Mouse (Mus musculus) layer of hippocampus, adult 9-10 months (tissue): ENCODE measurements at regions not wholly inside any gene's neighbourhood (a gene's known extent, or its start where the extent isn't known, plus 50 kb on each side); places are given as distances from the start of the nearest gene placed in this dataset.
"Not testable (repeated sequence)": the region's sequence is repeated elsewhere in the genome, so short reads cannot be mapped to it uniquely, and the experiment has no call there.

Source experiments
- DNase-seq: peaks from one replicate; pipeline ENCODE4 v3.0.0; 2022; ENCODE audit warnings: low spot score

DNA sequence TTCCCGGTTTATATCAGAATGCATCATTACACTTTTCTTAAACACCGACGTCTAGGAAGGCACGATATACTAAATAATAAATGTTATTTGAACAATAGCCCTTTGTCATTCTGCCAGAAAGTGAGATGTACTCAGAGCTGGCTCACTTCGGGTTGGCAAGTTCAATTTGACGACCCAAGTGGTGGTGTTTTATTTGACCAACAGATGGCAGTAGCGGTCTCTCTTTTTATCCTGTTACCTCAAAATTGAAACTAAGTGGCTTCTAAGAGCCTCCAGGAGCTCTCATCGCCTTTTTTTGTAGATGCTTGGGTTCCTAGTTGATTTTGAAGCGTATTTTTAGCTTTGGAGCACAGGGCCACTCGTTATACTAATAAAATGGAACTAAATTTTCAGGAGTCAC, 66.7 kb upstream of the Chmp2b start:
- DNase-seq = peak; percentile 59

DNA sequence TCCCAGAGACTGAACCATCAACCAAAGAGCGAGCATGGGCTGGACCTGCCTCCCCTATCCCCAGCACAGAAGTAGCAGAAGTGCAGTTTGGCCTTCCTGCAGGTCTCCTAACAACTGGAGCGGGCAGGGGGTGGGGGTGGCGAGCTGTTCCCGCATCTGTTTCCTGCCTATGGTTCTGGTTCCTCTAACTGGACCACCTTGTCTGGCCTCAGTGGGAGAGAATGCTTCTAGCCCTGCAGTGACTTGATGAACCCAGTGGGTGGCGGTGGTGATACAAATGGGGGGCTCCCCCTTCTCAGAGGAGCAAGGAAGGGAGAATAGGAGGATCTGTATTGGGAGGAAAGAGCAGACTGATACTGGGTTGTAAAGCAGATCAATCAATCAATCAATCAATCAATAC, 69.2 kb upstream of the Chmp2b start:
- DNase-seq = no peak

DNA sequence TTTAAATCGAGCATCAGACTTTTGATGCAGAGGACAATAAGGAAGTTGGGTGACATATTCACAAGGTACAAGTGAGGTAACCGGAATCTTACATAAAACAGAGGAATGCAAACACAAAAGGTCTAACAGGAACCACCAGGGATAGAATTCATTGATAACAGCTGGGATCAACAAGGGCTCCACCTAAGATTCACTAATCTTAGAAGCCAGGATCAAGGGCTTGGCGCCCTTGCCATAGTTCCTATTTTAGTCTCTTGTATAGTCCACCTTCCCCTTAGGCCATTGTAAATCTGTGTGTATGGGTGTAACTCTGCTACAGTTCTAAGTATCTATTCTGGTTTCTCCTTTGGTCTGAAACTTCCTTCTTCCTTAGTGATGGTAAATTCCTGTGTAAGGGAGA, 84.2 kb upstream of the Chmp2b start:
- DNase-seq = not testable (repeated sequence)

DNA sequence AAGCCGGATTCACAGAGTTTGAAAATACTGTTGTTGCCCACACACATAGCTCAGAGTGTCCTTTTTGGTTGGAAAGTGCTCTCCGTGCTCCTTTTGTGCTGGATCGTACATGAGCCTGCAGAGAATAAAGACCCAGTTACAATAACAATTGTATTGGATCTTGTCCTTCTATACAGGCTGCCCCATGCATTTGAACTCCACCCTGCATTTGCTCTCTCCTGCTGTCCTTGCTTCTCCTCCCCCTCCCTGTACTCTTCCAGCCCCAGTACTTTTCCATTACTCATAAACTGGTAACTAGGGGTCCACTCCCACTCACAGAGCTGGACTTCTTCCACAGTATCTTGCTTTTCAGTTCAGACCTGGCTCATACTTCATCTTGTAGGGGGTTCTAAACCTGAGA, 86.5 kb upstream of the Chmp2b start:
- no peak for DNase-seq

DNA sequence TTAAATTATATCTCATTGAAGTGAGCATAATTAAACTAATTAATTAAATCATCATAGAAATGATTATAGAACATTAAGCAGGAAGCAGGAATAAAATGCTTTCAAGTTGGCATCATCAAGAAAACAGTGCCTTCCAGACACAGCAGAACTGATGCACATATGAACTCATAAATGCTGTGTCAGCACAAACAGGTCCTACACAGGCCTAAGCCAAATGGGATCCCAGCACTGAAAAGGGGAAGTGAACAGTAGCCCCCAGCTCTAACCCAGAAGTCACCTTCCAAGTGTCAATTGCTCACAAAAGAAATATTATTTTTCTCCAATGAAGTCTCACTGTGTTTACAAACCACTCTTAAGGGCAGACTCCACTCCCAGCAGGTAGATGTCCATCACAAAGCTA, 93.0 kb upstream of the Chmp2b start:
- no peak for DNase-seq

DNA sequence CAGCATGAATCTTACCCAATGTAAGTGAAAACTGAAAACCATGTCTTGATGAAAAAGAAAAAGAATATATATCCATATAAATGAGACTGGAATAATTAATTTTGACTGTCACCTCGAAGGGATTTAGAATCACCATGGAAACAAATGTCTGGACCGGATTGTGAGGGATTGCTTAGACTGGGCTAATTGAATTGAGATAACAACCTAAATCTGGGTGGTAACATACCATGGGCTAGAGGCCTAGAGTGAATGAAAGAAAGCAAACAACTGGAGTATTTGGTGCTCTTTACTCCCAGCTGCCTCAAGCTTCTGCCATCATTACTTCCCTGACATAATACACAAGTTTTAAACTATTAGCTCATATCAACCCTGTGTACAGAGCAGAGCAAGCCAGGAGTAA, 95.3 kb upstream of the Chmp2b start:
- DNase-seq = no peak

DNA sequence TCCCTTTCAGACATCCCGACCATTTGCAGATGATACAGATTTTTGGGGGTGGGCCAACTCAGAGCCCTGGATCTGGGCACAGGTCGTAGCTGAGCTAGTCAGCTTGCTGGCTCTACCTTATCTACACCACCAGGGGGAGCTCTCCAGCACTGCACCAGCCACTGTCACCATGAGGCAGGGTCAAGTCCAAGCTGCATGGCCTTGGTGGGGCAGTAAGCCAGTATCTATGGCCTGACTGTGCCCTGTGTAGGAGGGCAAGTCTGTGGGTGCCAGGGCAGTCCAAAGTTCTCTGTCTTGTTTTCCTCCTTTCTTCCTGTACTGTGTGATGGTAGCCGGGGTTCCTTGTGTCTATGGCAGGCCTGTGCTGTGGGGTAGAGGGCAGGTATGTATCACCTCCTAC, 102.3 kb upstream of the Chmp2b start:
- no peak for DNase-seq

DNA sequence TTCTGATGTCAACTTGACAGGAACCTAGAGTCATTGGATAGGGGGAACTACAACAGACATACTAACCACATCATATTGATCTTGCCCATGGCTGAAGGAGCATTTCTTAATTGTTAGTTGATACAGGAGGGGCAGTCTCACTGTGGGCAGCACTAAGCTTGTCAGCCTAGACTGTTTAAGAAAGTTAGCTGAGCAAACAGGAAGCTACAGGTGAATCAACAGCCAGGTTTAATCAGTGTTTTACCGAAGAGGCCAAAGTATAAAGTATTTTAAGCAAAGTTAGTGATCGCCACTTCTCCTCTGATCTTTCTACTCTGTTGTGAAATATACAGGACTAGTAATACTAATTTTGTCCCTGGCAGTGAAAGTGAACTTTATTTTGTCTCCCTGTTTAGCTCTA, 109.6 kb upstream of the Chmp2b start:
- no peak for DNase-seq

DNA sequence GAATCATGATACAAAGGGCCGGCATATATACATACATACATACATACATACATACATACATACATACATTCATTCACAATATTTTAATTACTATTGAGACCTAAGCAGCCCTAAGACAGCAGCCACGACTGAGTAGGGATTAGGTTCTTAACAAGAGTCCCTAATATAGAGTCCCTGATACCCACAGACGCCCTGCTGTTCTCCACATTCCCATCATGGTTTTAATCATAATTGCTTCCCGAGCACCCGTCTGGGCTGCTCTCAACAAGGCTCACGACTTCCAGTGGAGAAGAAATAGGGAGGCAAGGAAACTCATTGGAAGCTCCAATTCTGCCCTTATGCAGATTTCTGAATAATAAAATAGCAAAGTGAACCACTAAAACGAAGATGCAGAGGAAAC, 120.6 kb upstream of the Chmp2b start:
- DNase-seq = no peak

DNA sequence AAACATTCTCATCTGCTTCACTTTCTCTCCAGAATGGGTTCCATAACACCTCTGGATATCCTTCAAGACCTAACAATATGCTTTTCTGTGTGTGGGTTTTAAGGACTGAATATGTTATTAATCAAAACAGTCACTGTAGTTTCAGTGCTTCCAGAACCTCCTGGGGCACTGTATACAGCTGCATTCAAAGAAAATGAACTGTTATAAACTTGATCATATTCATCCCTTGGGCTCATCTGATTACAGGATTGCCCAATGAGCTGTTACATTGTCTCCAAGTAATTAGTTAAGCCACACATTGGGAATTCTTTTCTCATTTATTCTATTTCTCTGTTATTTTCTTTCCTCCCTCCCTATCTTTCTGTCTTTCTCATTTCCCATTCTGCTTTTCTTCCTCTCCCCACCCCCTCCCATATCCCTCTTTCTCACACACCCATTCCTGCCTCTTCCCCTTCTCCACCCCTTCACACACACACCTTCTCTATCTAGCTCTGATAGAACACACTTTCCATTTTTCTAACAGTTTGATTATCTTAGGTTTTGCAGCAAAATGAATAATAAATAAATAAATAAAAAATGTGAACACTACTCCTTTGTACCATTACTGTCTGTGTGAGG, 121.3 kb upstream of the Chmp2b start:
- no peak for DNase-seq

DNA sequence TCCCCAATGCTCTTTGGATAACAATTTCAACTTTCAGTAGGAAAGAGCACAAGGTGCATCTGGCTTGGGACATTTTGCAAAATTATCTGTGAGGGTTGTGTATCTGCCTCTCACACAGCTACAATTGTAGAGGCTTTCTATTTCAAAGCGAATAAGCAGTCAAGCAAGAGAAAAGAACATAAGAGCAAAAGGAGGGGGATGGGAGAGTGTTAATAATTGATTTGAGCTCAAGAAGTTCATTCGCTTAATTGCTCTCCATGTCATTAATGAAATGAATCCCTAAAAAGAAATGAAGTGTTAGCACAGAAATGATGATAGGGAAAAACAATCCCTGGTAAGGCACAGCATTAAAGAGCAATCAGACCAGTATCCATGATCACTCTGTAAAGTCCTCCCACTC, 121.4 kb upstream of the Vgll3 start:
- DNase-seq = no peak

DNA sequence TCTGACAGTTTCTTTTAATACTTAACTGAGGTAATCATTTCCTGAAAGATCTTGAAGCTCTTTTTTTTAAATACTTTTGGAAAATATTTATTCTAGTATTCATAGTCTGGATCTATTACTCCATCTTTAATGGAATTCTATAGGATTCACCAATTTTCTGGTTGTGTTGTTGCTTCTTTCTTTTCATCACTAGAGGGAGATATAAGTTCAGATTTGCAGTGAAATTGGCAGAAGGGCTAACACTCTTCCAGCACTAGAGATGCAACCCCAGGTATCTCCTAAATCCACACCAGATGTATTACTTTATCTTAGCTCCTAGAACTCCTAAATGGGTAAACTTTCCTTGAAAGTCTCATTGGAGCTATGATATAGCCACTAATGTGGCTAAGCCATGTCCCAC, 99.4 kb upstream of the Vgll3 start:
- DNase-seq = no peak

DNA sequence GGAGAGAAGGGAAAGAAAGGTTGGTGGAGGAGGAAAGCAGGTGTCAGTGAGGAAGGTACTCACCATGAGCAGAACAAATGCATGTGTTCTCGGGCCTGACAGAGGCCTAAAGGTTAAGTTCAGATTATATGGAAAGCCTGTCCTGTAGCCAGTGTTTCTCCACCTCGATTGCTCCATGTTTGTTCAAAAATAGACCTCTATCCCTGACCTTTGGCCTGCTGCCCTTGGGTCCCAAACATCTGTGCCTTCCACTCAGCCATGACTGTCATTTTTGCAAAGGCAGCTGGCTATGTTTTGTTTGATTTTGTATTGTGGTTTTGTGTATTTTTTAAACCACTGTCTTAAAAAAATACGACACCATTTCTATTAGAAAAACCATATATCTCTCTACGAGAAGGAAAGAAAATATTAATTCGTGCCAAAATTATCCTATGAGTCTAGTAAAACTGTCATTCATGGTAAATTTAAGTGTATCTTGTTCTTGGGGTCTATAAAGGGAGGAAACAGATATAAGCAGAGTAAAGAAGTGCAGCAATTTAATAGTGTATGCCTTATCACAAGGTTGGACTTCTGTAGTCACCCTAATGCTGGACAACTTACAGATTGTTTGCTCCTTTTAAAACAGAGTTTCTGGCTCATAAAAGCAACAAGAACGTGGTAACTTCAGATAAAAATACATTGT, 96.1 kb upstream of the Vgll3 start:
- no peak for DNase-seq

DNA sequence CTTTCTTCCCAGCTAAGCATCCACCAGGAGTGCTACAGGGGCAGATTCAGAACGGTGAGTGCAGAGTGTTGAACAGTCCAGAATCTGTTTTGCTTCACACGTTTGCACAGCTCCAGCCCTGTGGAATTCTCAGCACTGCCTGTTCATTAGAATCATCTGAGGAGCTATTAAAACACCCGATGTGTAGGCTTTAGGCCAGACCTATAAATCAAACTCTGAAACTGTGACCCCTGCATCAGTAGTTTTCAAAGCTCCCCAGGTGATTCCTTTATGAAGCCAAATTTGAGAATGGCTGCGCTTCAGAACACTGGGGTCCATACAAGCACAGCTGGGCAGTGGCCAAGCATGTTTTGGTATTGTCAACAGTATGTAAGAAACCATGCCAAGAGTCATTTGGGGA, 94.1 kb upstream of the Vgll3 start:
- DNase-seq = no peak

DNA sequence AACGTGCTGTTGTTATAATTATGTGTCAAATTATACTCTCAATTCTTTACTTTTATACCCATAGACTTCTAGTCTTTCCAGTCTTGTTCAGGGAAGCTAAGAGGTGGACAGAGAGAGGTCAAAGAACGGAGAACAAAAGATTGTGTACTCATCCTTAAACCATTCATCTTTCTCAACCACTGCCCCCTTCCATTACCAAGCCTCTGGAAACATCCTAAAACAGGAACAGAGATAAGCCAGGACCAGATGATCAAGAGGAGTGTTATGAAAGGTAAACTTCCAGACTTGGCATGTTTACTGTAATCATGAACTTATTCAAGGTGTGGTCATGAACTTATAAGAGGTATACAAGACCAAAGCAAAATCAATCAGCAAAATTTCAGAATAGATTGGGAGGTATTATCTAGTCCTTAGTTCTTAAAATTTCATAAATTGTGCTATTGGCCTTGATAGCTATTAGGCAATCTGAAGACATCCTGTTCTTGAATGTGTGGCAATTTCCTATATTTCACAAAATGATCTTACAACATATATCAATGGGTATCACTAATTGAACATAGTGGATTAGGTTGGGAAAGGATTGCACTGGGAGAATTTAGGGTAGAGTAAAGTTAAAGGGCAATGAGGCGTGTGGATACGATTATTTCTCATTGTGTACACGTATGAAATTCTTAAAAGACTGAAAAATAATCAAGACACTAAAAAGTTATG, 89.3 kb upstream of the Vgll3 start:
- DNase-seq = no peak

DNA sequence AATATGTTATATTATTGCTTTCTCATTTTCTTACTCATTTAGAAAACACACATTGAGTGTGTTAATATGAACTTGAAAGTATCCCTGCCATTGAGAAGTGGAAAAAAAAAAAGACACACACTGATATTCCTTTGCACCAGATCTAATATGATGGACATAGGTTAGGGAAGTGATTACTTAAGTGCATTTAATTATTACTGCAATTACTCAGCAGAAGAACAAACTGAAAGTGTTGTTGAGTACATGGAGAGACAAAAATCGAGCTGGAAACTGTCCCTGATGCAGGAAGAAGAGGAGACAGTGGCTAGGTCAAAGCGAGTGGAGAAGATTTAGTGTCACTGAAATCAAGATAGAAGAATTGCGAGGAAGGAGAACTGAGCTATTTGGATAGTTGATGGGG, 88.8 kb upstream of the Vgll3 start:
- DNase-seq = no peak

DNA sequence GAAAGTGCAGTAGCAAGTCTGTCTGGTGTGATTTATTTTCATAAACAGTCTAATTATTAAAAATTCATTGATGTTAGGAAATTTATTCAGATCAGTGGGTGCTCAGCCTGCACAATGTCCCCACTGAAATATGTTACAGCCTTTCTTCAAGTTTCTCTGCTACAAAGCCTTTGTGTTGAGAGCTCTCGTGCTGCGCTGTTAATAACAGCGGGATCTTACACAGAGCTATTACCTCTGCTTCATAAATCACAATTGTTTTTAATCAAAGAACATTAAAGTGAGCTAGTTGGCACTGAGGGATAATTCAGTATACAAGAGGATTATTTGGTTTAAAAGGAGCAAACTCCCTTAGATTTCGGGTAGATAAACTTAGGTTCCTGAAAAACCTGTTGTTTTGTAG, 85.7 kb upstream of the Vgll3 start:
- DNase-seq = no peak

DNA sequence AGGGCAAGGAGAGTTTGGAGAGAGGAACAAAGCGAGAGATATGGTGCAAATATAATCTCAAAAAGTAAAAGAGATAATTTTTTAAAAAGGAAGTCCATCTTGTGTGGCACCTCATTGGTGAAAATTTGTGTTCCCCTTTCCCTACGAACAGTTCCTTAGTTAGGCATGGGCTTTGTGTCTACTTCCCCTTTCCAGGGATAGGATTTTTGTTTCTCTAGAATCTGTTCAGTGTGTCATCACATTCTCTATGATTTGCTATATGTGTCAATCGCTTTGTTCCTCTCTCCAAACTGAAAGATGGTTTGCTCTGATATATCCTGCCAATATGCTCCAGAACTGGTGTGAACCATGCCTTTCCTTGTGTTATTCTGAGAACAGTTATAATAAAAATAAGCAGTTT, 75.4 kb upstream of the Vgll3 start:
- DNase-seq = no peak

DNA sequence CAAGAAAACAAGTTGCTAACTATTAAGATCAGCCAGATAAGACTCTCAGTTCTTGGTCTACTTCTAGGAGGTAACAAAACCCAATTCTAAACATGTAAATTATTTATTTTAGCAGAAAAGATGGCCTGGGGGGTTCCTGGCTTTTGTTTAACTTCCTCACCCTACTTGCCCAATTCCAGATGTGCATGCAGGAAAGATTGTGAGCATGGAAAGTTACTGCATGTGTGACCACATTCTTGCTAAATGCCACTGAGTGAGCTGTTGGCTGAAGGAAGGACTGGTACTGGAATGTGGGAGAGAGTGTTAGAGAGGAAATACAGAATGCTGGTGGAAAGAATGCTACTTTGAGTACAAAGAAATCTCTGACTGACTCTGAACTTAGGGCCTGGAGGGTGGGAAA, 72.1 kb upstream of the Vgll3 start:
- no peak for DNase-seq

DNA sequence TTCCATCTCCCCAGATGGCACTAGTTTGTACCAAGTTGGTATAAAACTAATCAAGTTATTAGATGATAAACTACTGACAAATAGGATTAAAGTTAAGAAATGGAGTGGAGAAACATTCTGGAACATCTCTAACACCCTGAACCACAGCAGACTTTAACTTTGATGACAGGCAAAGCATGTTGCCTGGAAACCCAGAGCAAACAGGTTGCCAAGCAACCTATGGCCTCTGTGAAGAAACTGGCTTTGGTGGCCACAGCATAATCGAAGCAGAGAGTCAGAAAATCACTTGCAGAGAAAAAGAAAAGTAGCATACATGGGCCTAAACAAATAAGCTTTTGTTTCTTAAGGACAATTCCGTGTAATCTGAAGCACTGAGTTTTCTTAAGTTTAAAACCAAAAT, 59.4 kb upstream of the Vgll3 start:
- DNase-seq = no peak
